Mouse (Mus musculus): ENCODE measurements around the gene Ccdc36. TPM values are rescaled to one million over a fixed set of nuclear protein-coding genes. Genes with fewer than 3 reads are reported as not detected.

The Ccdc36 gene
- total and polyA plus RNA-seq, 3 experiments: not detected

DNA sequence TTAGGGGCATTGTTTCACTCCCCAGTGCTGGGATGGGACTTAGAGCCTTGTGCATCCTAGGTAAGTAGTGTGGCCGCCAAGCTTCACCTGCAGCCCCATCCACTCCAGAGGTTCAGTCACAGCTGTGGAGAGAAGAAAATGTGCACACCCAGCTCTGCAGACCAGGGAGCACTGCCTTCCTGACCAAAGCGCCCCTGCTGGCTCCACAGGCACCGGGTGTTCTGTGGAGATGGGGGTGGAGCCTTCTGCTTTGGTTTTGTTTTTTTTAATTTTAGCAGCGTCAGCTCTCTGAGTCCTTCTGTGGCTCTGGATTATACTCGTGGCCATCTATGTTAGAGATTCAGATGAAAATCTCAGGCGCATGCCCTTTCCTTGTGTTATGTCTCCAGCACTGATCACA is 39.1 kb downstream of the Ccdc36 start:
- no peak overlapping the region for H3K4me3 ChIP-seq (ENCODE audit: control insufficient read depth in 1 of 2, insufficient read depth in 1 of 2, low read depth in 2 of 2, low read length in 2 of 2)
- DNase-seq (ENCODE audit: low read depth, low spot score): no peak
- no peaks in the 10 kb centered on the region for H3K4me1 ChIP-seq (ENCODE audit: control insufficient read depth in 1 of 2, insufficient read depth in 2 of 2, low read length in 2 of 2)
- no peak overlapping the region for H3K9ac ChIP-seq (ENCODE audit: control insufficient read depth, low read depth, low read length, poor library complexity, severe bottlenecking)
- TF ChIP-seq POLR2A (IDR thresholded peaks at IDR 0.05; ENCODE audit: control insufficient read depth in 1 of 2, insufficient read depth in 1 of 2, low read depth in 1 of 2, low read length in 2 of 2, poor library complexity in 1 of 2): no peak
- no peak for TF ChIP-seq MAZ (IDR thresholded peaks at IDR 0.05; ENCODE audit: low read depth, low read length)
- no peak for TF ChIP-seq UBTF (IDR thresholded peaks at IDR 0.05; ENCODE audit: borderline replicate concordance, insufficient read depth, low read depth, low read length)
- TF ChIP-seq CHD2 (IDR thresholded peaks at IDR 0.05; ENCODE audit: low read length): no peak
- TF ChIP-seq USF2 (IDR thresholded peaks at IDR 0.05; ENCODE audit: borderline replicate concordance in 1 of 2, insufficient read depth in 1 of 2, low read depth in 1 of 2, low read length in 2 of 2): no peak
- no peak for TF ChIP-seq MXI1 (IDR thresholded peaks at IDR 0.05; ENCODE audit: low read depth, low read length)
- no peak for TF ChIP-seq POLR2AphosphoS5 (IDR thresholded peaks at IDR 0.05; ENCODE audit: borderline replicate concordance, low read depth, low read length)
- TF ChIP-seq E2F4 (IDR thresholded peaks at IDR 0.05; ENCODE audit: borderline replicate concordance, low read depth, low read length): no peak
- TF ChIP-seq EP300 (IDR thresholded peaks at IDR 0.05; ENCODE audit: low read depth in 1 of 2, low read length in 2 of 2): no peak
- peaks cover 0 to 9% of the 10 kb centered on the region in 2 experiments; a peak in 2 of 4 replicates for H3K36me3 ChIP-seq (ENCODE audit: control insufficient read depth in 1 of 2, insufficient read depth in 2 of 2, low read length in 2 of 2)
- no peaks in the 10 kb centered on the region for H3K79me2 ChIP-seq (ENCODE audit: control insufficient read depth, insufficient read depth, low read length, poor library complexity)
- no peaks in the 10 kb centered on the region for H3K27me3 ChIP-seq (ENCODE audit: control insufficient read depth in 1 of 2, insufficient read depth in 2 of 2, low read length in 2 of 2)
- H3K9me3 ChIP-seq (replicated peaks; ENCODE audit: insufficient read depth, low read length): no peaks in the 10 kb centered on the region
- H3K27ac ChIP-seq (ENCODE audit: control insufficient read depth, low read depth, low read length): no peak overlapping the region

DNA sequence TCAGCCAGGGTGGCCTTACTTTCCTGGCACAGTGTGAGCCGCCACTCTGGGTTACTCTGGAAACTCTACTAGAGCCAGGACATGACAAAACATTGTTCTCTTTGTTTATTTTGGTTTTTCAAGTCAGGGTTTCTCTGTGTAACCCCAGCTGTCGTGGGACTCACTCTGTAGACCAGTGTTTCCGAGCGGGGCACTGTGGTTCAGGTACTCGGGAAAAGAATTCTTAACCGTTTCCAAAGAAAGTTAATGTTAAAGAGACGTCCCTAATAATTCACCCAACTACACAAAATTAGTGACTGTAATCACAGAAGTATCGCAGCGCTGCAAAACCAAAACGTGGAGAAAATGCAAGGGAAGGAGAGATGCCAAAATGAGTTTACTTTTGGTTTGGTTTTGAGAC is 39.7 kb downstream of the Ccdc36 start:
- H3K9ac ChIP-seq (ENCODE audit: control insufficient read depth, low read depth, low read length, poor library complexity, severe bottlenecking): no peak overlapping the region
- H3K4me3 ChIP-seq (ENCODE audit: control insufficient read depth in 1 of 2, insufficient read depth in 1 of 2, low read depth in 2 of 2, low read length in 2 of 2): no peak overlapping the region
- H3K79me2 ChIP-seq (ENCODE audit: control insufficient read depth, insufficient read depth, low read length, poor library complexity): no peaks in the 10 kb centered on the region
- H3K4me1 ChIP-seq (ENCODE audit: control insufficient read depth in 1 of 2, insufficient read depth in 2 of 2, low read length in 2 of 2): no peaks in the 10 kb centered on the region
- no peak for DNase-seq (ENCODE audit: low read depth, low spot score)
- H3K27ac ChIP-seq (ENCODE audit: control insufficient read depth, low read depth, low read length): no peak overlapping the region
- TF ChIP-seq E2F4 (IDR thresholded peaks at IDR 0.05; ENCODE audit: borderline replicate concordance, low read depth, low read length): no peak
- no peak for TF ChIP-seq MAX (IDR thresholded peaks at IDR 0.05; ENCODE audit: low read length)
- TF ChIP-seq MXI1 (IDR thresholded peaks at IDR 0.05; ENCODE audit: low read depth, low read length): no peak
- no peak for TF ChIP-seq USF1 (IDR thresholded peaks at IDR 0.05; ENCODE audit: low read depth, low read length)
- TF ChIP-seq ELF1 (IDR thresholded peaks at IDR 0.05; ENCODE audit: low read depth, low read length): no peak
- TF ChIP-seq SMC3 (IDR thresholded peaks at IDR 0.05; ENCODE audit: low read depth, low read length): no peak
- TF ChIP-seq MAFK (IDR thresholded peaks at IDR 0.05; ENCODE audit: borderline replicate concordance, low read depth, low read length): no peak
- TF ChIP-seq CHD2 (IDR thresholded peaks at IDR 0.05; ENCODE audit: low read length): no peak
- TF ChIP-seq CHD1 (IDR thresholded peaks at IDR 0.05; ENCODE audit: low read depth, low read length): no peak
- no peak for TF ChIP-seq TCF12 (IDR thresholded peaks at IDR 0.05; ENCODE audit: low read depth, low read length)
- no peak for TF ChIP-seq ZC3H11A (IDR thresholded peaks at IDR 0.05; ENCODE audit: low read depth, low read length)
- H3K9me3 ChIP-seq (replicated peaks; ENCODE audit: insufficient read depth, low read length): no peaks in the 10 kb centered on the region
- no peaks in the 10 kb centered on the region for H3K27me3 ChIP-seq (ENCODE audit: control insufficient read depth in 1 of 2, insufficient read depth in 2 of 2, low read length in 2 of 2)
- H3K36me3 ChIP-seq (ENCODE audit: control insufficient read depth in 1 of 2, insufficient read depth in 2 of 2, low read length in 2 of 2): peaks cover 0 to 12% of the 10 kb centered on the region in 2 experiments; a peak in 2 of 4 replicates
